8 mouse cellular contexts compared by ENCODE assay signal in the genomic region with DNA sequence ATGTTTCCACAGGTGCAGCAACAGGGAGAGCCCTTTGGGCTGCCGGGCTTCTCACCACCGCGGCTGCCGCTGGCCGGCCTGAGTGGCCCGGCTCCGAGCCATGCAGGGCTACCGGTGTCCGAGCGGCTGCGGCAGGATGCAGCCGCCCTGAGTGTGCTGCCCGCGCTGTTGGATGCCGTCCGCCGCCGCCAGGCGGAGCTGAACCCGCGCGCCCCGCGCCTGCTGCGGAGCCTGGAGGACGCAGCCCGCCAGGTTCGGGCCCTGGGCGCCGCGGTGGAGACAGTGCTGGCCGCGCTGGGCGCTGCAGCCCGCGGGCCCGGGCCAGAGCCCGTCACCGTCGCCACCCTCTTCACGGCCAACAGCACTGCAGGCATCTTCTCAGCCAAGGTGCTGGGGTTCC. TPM values are rescaled to one million over a fixed set of nuclear protein-coding genes. Genes with fewer than 3 reads are reported as not detected.
A peak's percentile ranks its signal among the peaks of the same experiment; 100 is the strongest.
DNase-seq lines count a peak whose midpoint lies in the region; ATAC-seq and TF ChIP-seq lines count a peak whose summit lies in the region.

No protein-coding gene starts in this region.

- H3K27ac ChIP-seq in embryonic facial prominence, embryonic 11.5 days (replicated peaks; ENCODE audit: low read depth, low read length): no peak overlapping the region
- H3K27ac ChIP-seq in intestine, postnatal 0 days (ENCODE audit: low read depth, low read length): no peak overlapping the region
- 0 out of 2 replicates have a peak overlapping the region, but pooled peaks have one; percentile 1 for H3K27ac ChIP-seq in limb, embryonic 11.5 days (replicated peaks; ENCODE audit: low read depth, low read length)
- H3K27ac ChIP-seq in midbrain, embryonic 10.5 days (replicated peaks): peak overlapping the region; percentile 79

- H3K9me3 ChIP-seq in embryonic facial prominence, embryonic 11.5 days (replicated peaks; ENCODE audit: control insufficient read depth, low read length): no peaks in the 10 kb centered on the region
- no peaks in the 10 kb centered on the region for H3K9me3 ChIP-seq in intestine, postnatal 0 days (ENCODE audit: control insufficient read depth)
- H3K9me3 ChIP-seq in limb, embryonic 11.5 days (ENCODE audit: control insufficient read depth, low read length): no peaks in the 10 kb centered on the region
- no peaks in the 10 kb centered on the region for H3K9me3 ChIP-seq in midbrain, embryonic 10.5 days (replicated peaks)

- H3K36me3 ChIP-seq in embryonic facial prominence, embryonic 11.5 days (replicated peaks; ENCODE audit: control insufficient read depth, insufficient read depth, low read depth, low read length): no peaks in the 10 kb centered on the region
- no peaks in the 10 kb centered on the region for H3K36me3 ChIP-seq in intestine, postnatal 0 days (ENCODE audit: control insufficient read depth, insufficient read depth)
- no peaks in the 10 kb centered on the region for H3K36me3 ChIP-seq in limb, embryonic 11.5 days (ENCODE audit: control insufficient read depth, insufficient read depth, low read length)
- no peaks in the 10 kb centered on the region for H3K36me3 ChIP-seq in midbrain, embryonic 10.5 days

- no peaks in the 10 kb centered on the region; the same call in 1 of the 2 replicates for H3K4me1 ChIP-seq in embryonic facial prominence, embryonic 11.5 days (ENCODE audit: control insufficient read depth, insufficient read depth, low read length)
- peaks cover 6% of the 10 kb centered on the region for H3K4me1 ChIP-seq in intestine, postnatal 0 days (replicated peaks; ENCODE audit: control insufficient read depth, insufficient read depth, low read length)
- H3K4me1 ChIP-seq in limb, embryonic 11.5 days (ENCODE audit: control insufficient read depth, insufficient read depth, low read length): peaks cover 11% of the 10 kb centered on the region; the same call in 1 of the 2 replicates
- peaks cover 36% of the 10 kb centered on the region for H3K4me1 ChIP-seq in midbrain, embryonic 10.5 days

- peak overlapping the region; percentile 59 for H3K9ac ChIP-seq in embryonic facial prominence, embryonic 11.5 days (replicated peaks; ENCODE audit: low read length)
- H3K9ac ChIP-seq in intestine, postnatal 0 days (ENCODE audit: low read depth, low read length): no peak overlapping the region; the same call in 1 of the 2 replicates
- H3K9ac ChIP-seq in limb, embryonic 11.5 days (ENCODE audit: low read length): peak overlapping the region; percentile 61

- DNase-seq in adrenal gland, postnatal 4 days (ENCODE audit: low spot score in 2 of 2): peak; percentile 35 to 39
- peak; percentile 64 for DNase-seq in embryonic facial prominence, embryonic 11.5 days (ENCODE audit: low spot score)
- DNase-seq in heart, adult 18-20 months: peak; percentile 72 to 75
- peak; percentile 77 for DNase-seq in limb, embryonic 11.5 days (ENCODE audit: low spot score)
- DNase-seq in midbrain, embryonic 10.5 days (ENCODE audit: low spot score): peak; percentile 77
- peak; percentile 65 for DNase-seq in right cerebral cortex, postnatal 14 days
- peak; percentile 61 to 72 for DNase-seq in urinary bladder, postnatal 36 days (ENCODE audit: low spot score in 2 of 2)

- H3K4me3 ChIP-seq in embryonic facial prominence, embryonic 11.5 days (ENCODE audit: low read depth, low read length): peak overlapping the region; percentile 28
- peak overlapping the region; percentile 19; the same call in 1 of the 2 replicates for H3K4me3 ChIP-seq in intestine, postnatal 0 days (ENCODE audit: low read depth, low read length)
- peak overlapping the region; percentile 24 for H3K4me3 ChIP-seq in limb, embryonic 11.5 days (ENCODE audit: low read depth, low read length)
- H3K4me3 ChIP-seq in midbrain, embryonic 10.5 days: peak overlapping the region; percentile 55

- H3K4me2 ChIP-seq in embryonic facial prominence, embryonic 11.5 days (ENCODE audit: low read depth, low read length): peak overlapping the region; percentile 57
- peak overlapping the region; percentile 59 for H3K4me2 ChIP-seq in intestine, postnatal 0 days (replicated peaks; ENCODE audit: low read depth)
- peak overlapping the region; percentile 71 for H3K4me2 ChIP-seq in limb, embryonic 11.5 days (ENCODE audit: low read depth, severe bottlenecking)

- peak; percentile 17 for ATAC-seq in embryonic facial prominence, embryonic 11.5 days (replicated peaks; ENCODE audit: insufficient number of reproducible peaks, low FRiP score, low TSS enrichment, low read depth)
- ATAC-seq in intestine, postnatal 0 days: peak; percentile 43
- no peak for ATAC-seq in limb, embryonic 11.5 days (ENCODE audit: insufficient number of reproducible peaks, low FRiP score, low TSS enrichment, low read depth)

- WGBS in embryonic facial prominence, embryonic 11.5 days: 2% methylated on average over 41 of the region's 41 CpGs
- 6% methylated on average over 39 of the region's 41 CpGs for WGBS in intestine, postnatal 0 days
- WGBS in limb, embryonic 11.5 days: under 1% methylated on average over 41 of the region's 41 CpGs
- WGBS in midbrain, embryonic 10.5 days: under 1% methylated on average over 41 of the region's 41 CpGs

- peak; percentile 80 for TF ChIP-seq CTCF in intestine, postnatal 0 days (IDR thresholded peaks at IDR 0.05; ENCODE audit: low read depth)

- no peaks in the 10 kb centered on the region for H3K27me3 ChIP-seq in embryonic facial prominence, embryonic 11.5 days (ENCODE audit: control insufficient read depth, insufficient read depth, low read length)
- H3K27me3 ChIP-seq in intestine, postnatal 0 days (replicated peaks; ENCODE audit: control insufficient read depth, insufficient read depth, low read length): no peaks in the 10 kb centered on the region
- H3K27me3 ChIP-seq in limb, embryonic 11.5 days (ENCODE audit: control insufficient read depth, insufficient read depth, low read length): no peaks in the 10 kb centered on the region
- peaks cover 19% of the 10 kb centered on the region; the same call in 1 of the 2 replicates for H3K27me3 ChIP-seq in midbrain, embryonic 10.5 days (ENCODE audit: low read depth, poor library complexity, severe bottlenecking)

RNA-seq across cellular contexts. Expression of a gene that starts 4.5 kb away (rescaled TPM):
- total RNA-seq in adrenal gland, postnatal 4 days (2021): 1 to 10 TPM; 5.2 to 5.4 TPM
- 17.5 and 19.0 TPM in 2 replicates for polyA plus RNA-seq in embryonic facial prominence, embryonic 11.5 days (2014; fragmentation: Nextera tagmentation; extraction: Ambion mirVana)
- total RNA-seq in heart, adult 18-20 months (2021): 1 to 10 TPM; 8.8 to 9.7 TPM
- 4.1 TPM in 2 replicates for polyA plus RNA-seq in intestine, postnatal 0 days (2015; fragmentation: Nextera tagmentation; extraction: Ambion mirVana)
- 19.6 and 21.4 TPM in 2 replicates for polyA plus RNA-seq in limb, embryonic 11.5 days (2014; fragmentation: Nextera tagmentation; extraction: Ambion mirVana)
- 5.1 and 5.2 TPM in 2 replicates for polyA plus RNA-seq in midbrain, embryonic 10.5 days (2016; fragmentation: Nextera tagmentation; extraction: Ambion mirVana)

RNA-seq across cellular contexts. Expression of a gene that starts 8.3 kb away (rescaled TPM):
- 100 to 1,000 TPM; 129 to 135 TPM for total RNA-seq in adrenal gland, postnatal 4 days (2021)
- polyA plus RNA-seq in embryonic facial prominence, embryonic 11.5 days (2014; fragmentation: Nextera tagmentation; extraction: Ambion mirVana): 84.9 and 86.6 TPM in 2 replicates
- total RNA-seq in heart, adult 18-20 months (2021): 10 to 100 TPM; 34.1 to 35.4 TPM
- 26.6 and 27.7 TPM in 2 replicates for polyA plus RNA-seq in intestine, postnatal 0 days (2015; fragmentation: Nextera tagmentation; extraction: Ambion mirVana)
- polyA plus RNA-seq in limb, embryonic 11.5 days (2014; fragmentation: Nextera tagmentation; extraction: Ambion mirVana): 83.9 and 85.5 TPM in 2 replicates
- 47.8 and 48.9 TPM in 2 replicates for polyA plus RNA-seq in midbrain, embryonic 10.5 days (2016; fragmentation: Nextera tagmentation; extraction: Ambion mirVana)

RNA-seq across cellular contexts. Expression of a gene that starts 15.0 kb away (rescaled TPM):
- not detected for total RNA-seq in adrenal gland, postnatal 4 days (2021)
- polyA plus RNA-seq in embryonic facial prominence, embryonic 11.5 days (2014; fragmentation: Nextera tagmentation; extraction: Ambion mirVana): 0.15 and 0.59 TPM in 2 replicates
- total RNA-seq in heart, adult 18-20 months (2021): not detected
- not detected in 2 replicates for polyA plus RNA-seq in intestine, postnatal 0 days (2015; fragmentation: Nextera tagmentation; extraction: Ambion mirVana)
- 0.32 and 0.70 TPM in 2 replicates for polyA plus RNA-seq in limb, embryonic 11.5 days (2014; fragmentation: Nextera tagmentation; extraction: Ambion mirVana)
- polyA plus RNA-seq in midbrain, embryonic 10.5 days (2016; fragmentation: Nextera tagmentation; extraction: Ambion mirVana): 0.22 and 0.36 TPM in 2 replicates

RNA-seq across cellular contexts. Expression of a gene that starts 27.4 kb away (rescaled TPM):
- total RNA-seq in adrenal gland, postnatal 4 days (2021): 10 to 100 TPM; 24.6 to 26.0 TPM
- polyA plus RNA-seq in embryonic facial prominence, embryonic 11.5 days (2014; fragmentation: Nextera tagmentation; extraction: Ambion mirVana): 9.4 and 9.5 TPM in 2 replicates
- total RNA-seq in heart, adult 18-20 months (2021): 1 to 10 TPM; 3.3 to 4.0 TPM
- polyA plus RNA-seq in intestine, postnatal 0 days (2015; fragmentation: Nextera tagmentation; extraction: Ambion mirVana): 2.1 and 2.2 TPM in 2 replicates
- 9.8 and 10.9 TPM in 2 replicates for polyA plus RNA-seq in limb, embryonic 11.5 days (2014; fragmentation: Nextera tagmentation; extraction: Ambion mirVana)
- 7.9 and 8.3 TPM in 2 replicates for polyA plus RNA-seq in midbrain, embryonic 10.5 days (2016; fragmentation: Nextera tagmentation; extraction: Ambion mirVana)

RNA-seq across cellular contexts. Expression of a gene that starts 52.6 kb away (rescaled TPM):
- 10 to 100 TPM; 26.7 to 28.9 TPM for total RNA-seq in adrenal gland, postnatal 4 days (2021)
- 8.6 and 8.7 TPM in 2 replicates for polyA plus RNA-seq in embryonic facial prominence, embryonic 11.5 days (2014; fragmentation: Nextera tagmentation; extraction: Ambion mirVana)
- total RNA-seq in heart, adult 18-20 months (2021): 10 to 100 TPM; 20.5 to 26.4 TPM
- 18.7 and 21.8 TPM in 2 replicates for polyA plus RNA-seq in intestine, postnatal 0 days (2015; fragmentation: Nextera tagmentation; extraction: Ambion mirVana)
- polyA plus RNA-seq in limb, embryonic 11.5 days (2014; fragmentation: Nextera tagmentation; extraction: Ambion mirVana): 11.7 and 12.3 TPM in 2 replicates
- 8.3 and 10.1 TPM in 2 replicates for polyA plus RNA-seq in midbrain, embryonic 10.5 days (2016; fragmentation: Nextera tagmentation; extraction: Ambion mirVana)

Comparison
In these comparisons a context has a peak if more than half of its experiments do, and no peak if none do; other contexts are left out.
1. H3K27ac ChIP-seq: peak in limb, embryonic 11.5 days (single experiment) and midbrain, embryonic 10.5 days (single experiment); none in embryonic facial prominence, embryonic 11.5 days (single experiment) and intestine, postnatal 0 days (single experiment).
2. Peak in every context shown above with its lines, with median percentiles within 50 percentile points of each other: DNase-seq, H3K4me2 ChIP-seq and H3K4me3 ChIP-seq.